Mouse (Mus musculus): Measurements from ENCODE around the gene Lpcat4. TPM values are rescaled to one million over a fixed set of nuclear protein-coding genes. Genes with fewer than 3 reads are reported as not detected.
A peak's percentile ranks its signal among the peaks of the same experiment; 100 is the strongest.

The Lpcat4 gene
- polyA plus RNA-seq, 1 experiment from 2014 or later, result 8.9 TPM

GRCm38 (mm10) chr2:112224356-112224755, 14.9 kb upstream of the Lpcat4 start:
- no peak overlapping the region for H3K27ac ChIP-seq (ENCODE audit: low read depth, low read length)
- H3K4me3 ChIP-seq (ENCODE audit: low read depth, low read length), result no peak overlapping the region
- 65% methylated on average over 4 of the region's 4 CpGs for WGBS
- no peak overlapping the region for H3K9ac ChIP-seq (ENCODE audit: low read length)
- no peak overlapping the region for H3K4me2 ChIP-seq
- no peaks in the 10 kb centered on the region for H3K4me1 ChIP-seq (ENCODE audit: control insufficient read depth, insufficient read depth, low read length)
- H3K36me3 ChIP-seq (ENCODE audit: control insufficient read depth, insufficient read depth, low read length), result no peaks in the 10 kb centered on the region
- H3K27me3 ChIP-seq (ENCODE audit: control insufficient read depth, insufficient read depth, low read length), result no peaks in the 10 kb centered on the region
- ATAC-seq (ENCODE audit: low FRiP score), result no peak
- no peaks in the 10 kb centered on the region for H3K9me3 ChIP-seq (ENCODE audit: control insufficient read depth, low read length)
- DNase-seq (ENCODE audit: low spot score, missing footprints), result no peak

- no peak overlapping the region for H3K4me3 ChIP-seq (ENCODE audit: low read depth, low read length)
- H3K4me1 ChIP-seq (ENCODE audit: control insufficient read depth, insufficient read depth, low read length), result no peaks in the 10 kb centered on the region
- H3K36me3 ChIP-seq (ENCODE audit: control insufficient read depth, insufficient read depth, low read length), result no peaks in the 10 kb centered on the region
- H3K27ac ChIP-seq (ENCODE audit: low read depth, low read length), result no peak overlapping the region
- H3K9ac ChIP-seq (ENCODE audit: low read length), result no peak overlapping the region
- H3K9me3 ChIP-seq (ENCODE audit: control insufficient read depth, low read length), result no peaks in the 10 kb centered on the region
- H3K27me3 ChIP-seq (ENCODE audit: control insufficient read depth, insufficient read depth, low read length), result no peaks in the 10 kb centered on the region
- DNase-seq (ENCODE audit: low spot score, missing footprints) (no peak), ATAC-seq (ENCODE audit: low FRiP score) (no peak)
- no peak overlapping the region for H3K4me2 ChIP-seq
- 86% methylated on average over 1 of the region's 1 CpGs for WGBS
Measured at GRCm38 (mm10) chr2:112232623-112233022, 6.6 kb upstream of the Lpcat4 start.

DNA sequence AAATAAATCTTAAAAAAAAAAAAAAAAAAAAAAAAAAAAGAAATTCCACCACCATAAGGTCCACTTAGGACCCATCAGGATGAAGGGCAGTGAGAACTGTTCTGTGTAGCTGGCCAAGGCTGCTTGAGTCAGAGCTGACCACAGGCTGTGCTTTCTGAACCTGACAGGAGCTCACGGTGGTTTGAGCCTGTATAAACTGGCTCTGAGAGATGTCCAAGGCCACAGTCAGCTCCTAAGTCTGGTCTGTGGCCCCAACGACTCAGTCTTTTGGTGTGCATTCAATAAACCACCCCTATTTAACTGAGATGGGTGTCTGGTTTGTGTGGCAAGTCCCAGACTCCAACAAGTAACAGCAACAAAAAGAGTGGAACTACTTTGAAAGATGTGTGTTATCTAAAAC, 2.6 kb upstream of the Lpcat4 start:
- ATAC-seq (ENCODE audit: low FRiP score), result no peak

GRCm38 (mm10) chr2:112238006-112238405, 1.3 kb upstream of the Lpcat4 start:
- no peaks in the 10 kb centered on the region for H3K27me3 ChIP-seq (ENCODE audit: control insufficient read depth, insufficient read depth, low read length)
- H3K9ac ChIP-seq (ENCODE audit: low read length), result no peak overlapping the region
- peaks cover 7% of the 10 kb centered on the region; the same call in 1 of the 2 replicates for H3K4me1 ChIP-seq (ENCODE audit: control insufficient read depth, insufficient read depth, low read length)
- H3K4me2 ChIP-seq, result no peak overlapping the region
- 11% methylated on average over 4 of the region's 4 CpGs for WGBS
- H3K4me3 ChIP-seq (ENCODE audit: low read depth, low read length), result no peak overlapping the region
- ATAC-seq (ENCODE audit: low FRiP score) (no peak), DNase-seq (ENCODE audit: low spot score, missing footprints) (no peak)
- no peaks in the 10 kb centered on the region for H3K9me3 ChIP-seq (ENCODE audit: control insufficient read depth, low read length)
- no peak overlapping the region for H3K27ac ChIP-seq (ENCODE audit: low read depth, low read length)
- H3K36me3 ChIP-seq (ENCODE audit: control insufficient read depth, insufficient read depth, low read length), result no peaks in the 10 kb centered on the region; the same call in 1 of the 2 replicates

More for the DNA sequence above, 2.6 kb upstream of the Lpcat4 start:
- no peak overlapping the region for H3K4me2 ChIP-seq
- no peak overlapping the region for H3K4me3 ChIP-seq (ENCODE audit: low read depth, low read length)
- no peak overlapping the region for H3K27ac ChIP-seq (ENCODE audit: low read depth, low read length)
- WGBS, result 84% methylated on average over 2 of the region's 2 CpGs
- no peaks in the 10 kb centered on the region for H3K36me3 ChIP-seq (ENCODE audit: control insufficient read depth, insufficient read depth, low read length)
- H3K9ac ChIP-seq (ENCODE audit: low read length), result no peak overlapping the region
- no peak for DNase-seq (ENCODE audit: low spot score, missing footprints)
- H3K9me3 ChIP-seq (ENCODE audit: control insufficient read depth, low read length), result no peaks in the 10 kb centered on the region
- peaks cover 7% of the 10 kb centered on the region; the same call in 1 of the 2 replicates for H3K4me1 ChIP-seq (ENCODE audit: control insufficient read depth, insufficient read depth, low read length)
- H3K27me3 ChIP-seq (ENCODE audit: control insufficient read depth, insufficient read depth, low read length), result no peaks in the 10 kb centered on the region

DNA sequence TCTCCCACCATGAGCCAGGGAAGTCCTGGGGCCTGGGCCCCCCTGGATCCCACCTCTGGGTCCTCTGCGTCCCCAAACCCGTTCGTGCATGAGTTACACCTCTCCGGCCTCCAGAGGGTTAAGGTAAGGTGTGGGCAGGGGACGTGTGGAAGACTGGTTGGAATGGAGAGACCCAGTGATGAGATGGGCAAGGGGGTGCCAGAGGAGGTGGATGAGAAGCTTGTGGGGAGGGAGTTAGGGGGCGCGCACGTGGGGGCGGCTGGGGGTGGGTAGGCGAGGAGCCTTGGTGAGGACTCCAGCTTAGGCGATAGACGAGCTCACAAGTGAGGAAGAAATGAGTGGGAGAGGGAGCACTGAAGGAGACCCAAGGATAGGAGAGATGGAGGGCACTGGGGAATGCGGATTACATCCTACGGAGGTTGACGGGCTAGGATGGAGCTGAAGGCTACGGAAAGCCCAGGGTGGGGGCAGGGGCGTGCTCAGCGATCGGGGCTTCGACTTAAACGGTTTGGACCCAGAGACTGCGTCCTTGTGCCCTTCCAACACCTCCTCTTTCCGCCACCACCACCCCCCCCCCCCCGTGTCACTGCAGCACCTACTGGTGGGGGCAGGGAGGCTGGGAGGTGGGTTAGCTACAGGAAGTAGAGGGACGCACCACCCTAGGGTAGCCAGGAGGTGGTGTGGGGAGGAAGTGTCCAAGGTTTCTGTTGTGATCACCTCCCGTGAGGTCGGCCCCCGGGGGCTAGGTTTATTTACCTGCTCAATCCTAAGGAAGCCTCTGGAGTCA, 860 bp downstream of the Lpcat4 start:
- H3K9me3 ChIP-seq (ENCODE audit: control insufficient read depth, low read length), result no peaks in the 10 kb centered on the region
- H3K27me3 ChIP-seq (ENCODE audit: control insufficient read depth, insufficient read depth, low read length), result no peaks in the 10 kb centered on the region
- WGBS, result under 1% methylated on average over 26 of the region's 28 CpGs
- H3K4me1 ChIP-seq (ENCODE audit: control insufficient read depth, insufficient read depth, low read length), result peaks cover 7% of the 10 kb centered on the region; the same call in 1 of the 2 replicates
- DNase-seq (ENCODE audit: low spot score, missing footprints), result peak; percentile 93
- peak overlapping the region; percentile 72 for H3K4me3 ChIP-seq (ENCODE audit: low read depth, low read length)
- peak overlapping the region; percentile 92 for H3K4me2 ChIP-seq
- H3K27ac ChIP-seq (ENCODE audit: low read depth, low read length), result peak overlapping the region; percentile 95
- H3K36me3 ChIP-seq (ENCODE audit: control insufficient read depth, insufficient read depth, low read length), result peaks cover 2% of the 10 kb centered on the region
- peak overlapping the region; percentile 87 for H3K9ac ChIP-seq (ENCODE audit: low read length)
- ATAC-seq (ENCODE audit: low FRiP score), result peak; percentile 68

- Histone ChIP-seq H3K9ac (ENCODE audit: low read length) (no peak overlapping the region), H3K9me3 (ENCODE audit: control insufficient read depth, low read length) (no peaks in the 10 kb centered on the region), H3K27me3 (ENCODE audit: control insufficient read depth, insufficient read depth, low read length) (no peaks in the 10 kb centered on the region), H3K4me3 (ENCODE audit: low read depth, low read length) (no peak overlapping the region), H3K4me2 (no peak overlapping the region), H3K36me3 (ENCODE audit: control insufficient read depth, insufficient read depth, low read length) (peaks cover 2% of the 10 kb centered on the region), H3K27ac (ENCODE audit: low read depth, low read length) (no peak overlapping the region), H3K4me1 (ENCODE audit: control insufficient read depth, insufficient read depth, low read length) (peaks cover 7% of the 10 kb centered on the region; the same call in 1 of the 2 replicates)
- DNase-seq (ENCODE audit: low spot score, missing footprints) (no peak), ATAC-seq (ENCODE audit: low FRiP score) (no peak)
- 85% methylated on average over 14 of the region's 14 CpGs for WGBS
Measured at GRCm38 (mm10) chr2:112241787-112242186, 2.5 kb downstream of the Lpcat4 start.

DNA sequence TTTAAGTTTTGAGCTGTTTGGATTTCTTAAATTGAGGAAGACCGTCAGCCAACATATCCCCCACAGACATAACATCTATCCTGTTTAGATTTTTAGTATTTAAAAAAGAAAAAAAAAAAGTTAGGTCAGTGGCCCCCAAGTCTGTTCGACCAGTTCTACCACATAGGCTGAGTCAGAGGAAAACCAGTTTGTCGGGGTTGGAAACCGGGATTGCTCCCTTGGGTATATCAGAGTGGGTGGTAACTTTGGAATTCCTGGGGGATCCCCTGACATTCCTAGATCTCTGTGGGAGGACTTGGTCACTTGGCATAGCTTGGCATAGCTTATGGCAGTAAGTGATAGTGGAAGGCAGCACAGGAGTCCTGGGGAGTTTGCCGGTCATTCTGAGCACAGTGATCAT, 6.0 kb downstream of the Lpcat4 start:
- WGBS, result 93% methylated on average over 5 of the region's 5 CpGs
- no peak overlapping the region for H3K27ac ChIP-seq (ENCODE audit: low read depth, low read length)
- H3K36me3 ChIP-seq (ENCODE audit: control insufficient read depth, insufficient read depth, low read length), result peaks cover 2% of the 10 kb centered on the region
- H3K27me3 ChIP-seq (ENCODE audit: control insufficient read depth, insufficient read depth, low read length), result no peaks in the 10 kb centered on the region
- DNase-seq (ENCODE audit: low spot score, missing footprints), result no peak
- H3K4me2 ChIP-seq, result no peak overlapping the region
- no peak for ATAC-seq (ENCODE audit: low FRiP score)
- no peak overlapping the region for H3K9ac ChIP-seq (ENCODE audit: low read length)
- no peaks in the 10 kb centered on the region for H3K9me3 ChIP-seq (ENCODE audit: control insufficient read depth, low read length)
- H3K4me1 ChIP-seq (ENCODE audit: control insufficient read depth, insufficient read depth, low read length), result peaks cover 4% of the 10 kb centered on the region; the same call in 1 of the 2 replicates
- no peak overlapping the region for H3K4me3 ChIP-seq (ENCODE audit: low read depth, low read length)

DNA sequence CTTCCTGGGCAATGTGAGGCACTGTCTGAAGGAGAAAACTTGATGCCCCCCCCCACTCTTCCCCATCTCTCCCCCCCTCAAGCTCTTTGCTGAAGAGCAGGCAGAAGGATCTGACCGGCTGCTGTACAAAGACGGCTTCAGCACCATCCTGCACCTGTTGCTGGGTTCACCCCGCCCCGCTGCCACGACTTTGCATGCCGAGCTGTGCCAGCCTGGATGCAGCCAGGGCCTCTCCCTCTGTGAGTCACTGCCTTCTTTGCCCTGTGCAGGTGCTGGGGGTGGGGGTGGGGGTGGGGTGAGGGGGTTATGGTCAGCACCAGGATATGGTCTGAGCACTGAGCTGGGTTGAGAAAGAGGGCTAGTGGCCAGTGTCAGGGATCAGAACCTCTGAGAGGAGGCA, 6.9 kb downstream of the Lpcat4 start:
- peak; percentile 36; the same call in 1 of the 2 replicates for ATAC-seq (ENCODE audit: low FRiP score)
- Histone ChIP-seq H3K4me1 (ENCODE audit: control insufficient read depth, insufficient read depth, low read length) (no peaks in the 10 kb centered on the region), H3K9ac (ENCODE audit: low read length) (no peak overlapping the region), H3K36me3 (ENCODE audit: control insufficient read depth, insufficient read depth, low read length) (peaks cover 2% of the 10 kb centered on the region), H3K9me3 (ENCODE audit: control insufficient read depth, low read length) (no peaks in the 10 kb centered on the region), H3K27me3 (ENCODE audit: control insufficient read depth, insufficient read depth, low read length) (no peaks in the 10 kb centered on the region), H3K27ac (ENCODE audit: low read depth, low read length) (no peak overlapping the region), H3K4me3 (ENCODE audit: low read depth, low read length) (no peak overlapping the region), H3K4me2 (no peak overlapping the region)
- WGBS, result 81% methylated on average over 6 of the region's 6 CpGs
- no peak for DNase-seq (ENCODE audit: low spot score, missing footprints)

- WGBS, result 87% methylated on average over 10 of the region's 10 CpGs
- DNase-seq (ENCODE audit: low spot score, missing footprints) (no peak), ATAC-seq (ENCODE audit: low FRiP score) (no peak)
- Histone ChIP-seq H3K36me3 (ENCODE audit: control insufficient read depth, insufficient read depth, low read length) (peaks cover 2% of the 10 kb centered on the region), H3K27me3 (ENCODE audit: control insufficient read depth, insufficient read depth, low read length) (no peaks in the 10 kb centered on the region), H3K4me1 (ENCODE audit: control insufficient read depth, insufficient read depth, low read length) (no peaks in the 10 kb centered on the region), H3K9me3 (ENCODE audit: control insufficient read depth, low read length) (no peaks in the 10 kb centered on the region), H3K27ac (ENCODE audit: low read depth, low read length) (no peak overlapping the region), H3K4me3 (ENCODE audit: low read depth, low read length) (no peak overlapping the region), H3K9ac (ENCODE audit: low read length) (no peak overlapping the region), H3K4me2 (no peak overlapping the region)
Measured at GRCm38 (mm10) chr2:112247323-112247722, 8.1 kb downstream of the Lpcat4 start.
